Mouse (Mus musculus) thymus, postnatal 4 days (tissue): Measurements from ENCODE around the gene Acod1.

Experiments used
- DNase-seq: peaks from one replicate; pipeline ENCODE4 v3.0.0; 2021

Acod1 gene

DNA sequence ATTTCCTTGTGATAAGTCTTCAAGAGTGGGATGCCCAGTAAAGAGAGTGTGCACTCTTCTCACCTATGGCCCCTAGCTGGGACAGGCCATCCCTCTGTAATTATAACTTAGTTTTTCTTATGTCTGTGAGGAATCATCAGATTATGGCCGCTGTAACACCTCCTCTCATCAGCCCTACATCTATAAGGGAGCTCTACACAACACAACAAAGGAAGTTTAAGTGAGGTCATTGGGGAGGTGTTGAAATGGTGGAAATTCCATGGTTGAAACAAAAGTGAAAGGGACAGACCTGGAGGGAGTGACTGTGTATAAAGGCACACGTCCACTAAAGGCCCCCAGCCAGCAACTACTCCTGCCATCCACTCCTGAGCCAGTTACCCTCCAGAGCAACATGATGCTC, at the start of gene Acod1:
Gene Acod1 (plus strand): TSS at position 301 of the 400 bp plus-strand sequence.
- DNase-seq, result no peak

DNA sequence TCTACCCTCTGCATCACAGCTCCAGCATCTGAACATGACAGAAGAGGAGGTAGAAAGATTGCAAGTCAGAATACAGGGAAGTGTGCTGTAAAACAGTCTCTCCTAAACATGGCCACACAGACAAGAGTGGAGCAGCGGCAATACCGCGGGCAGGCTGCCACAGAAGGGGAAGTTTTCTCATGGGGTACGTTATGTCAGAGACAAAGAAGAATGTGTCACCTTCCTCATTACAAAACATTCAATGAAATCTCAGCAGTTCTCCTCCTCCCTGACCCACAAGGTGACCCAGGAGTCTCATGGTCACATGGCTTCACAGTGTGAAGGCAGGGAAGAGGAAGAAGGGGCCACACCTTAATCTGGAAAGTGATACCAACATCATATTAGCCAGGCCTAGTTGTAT, 39.0 kb upstream of the Acod1 start:
- DNase-seq, result no peak

DNA sequence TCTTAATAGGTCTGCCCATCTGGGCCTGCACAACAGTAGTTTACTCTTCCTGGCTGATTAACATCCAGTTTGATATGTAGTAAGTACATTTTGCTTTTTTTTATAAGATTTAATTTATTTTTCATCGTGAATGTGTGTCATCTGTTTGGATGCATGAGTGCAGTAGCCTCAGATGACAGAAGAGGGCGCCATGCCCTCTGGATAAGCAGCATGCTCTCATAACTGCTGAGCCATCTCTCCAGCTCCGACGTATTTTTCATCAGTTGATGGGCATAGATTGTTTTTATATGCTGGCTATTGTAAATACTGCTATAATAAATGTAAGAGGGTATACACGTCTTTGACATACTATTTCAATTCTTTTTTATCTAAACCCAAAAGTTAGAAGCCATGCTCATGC, 35.0 kb upstream of the Acod1 start:
- DNase-seq, result peak; percentile 64

DNA sequence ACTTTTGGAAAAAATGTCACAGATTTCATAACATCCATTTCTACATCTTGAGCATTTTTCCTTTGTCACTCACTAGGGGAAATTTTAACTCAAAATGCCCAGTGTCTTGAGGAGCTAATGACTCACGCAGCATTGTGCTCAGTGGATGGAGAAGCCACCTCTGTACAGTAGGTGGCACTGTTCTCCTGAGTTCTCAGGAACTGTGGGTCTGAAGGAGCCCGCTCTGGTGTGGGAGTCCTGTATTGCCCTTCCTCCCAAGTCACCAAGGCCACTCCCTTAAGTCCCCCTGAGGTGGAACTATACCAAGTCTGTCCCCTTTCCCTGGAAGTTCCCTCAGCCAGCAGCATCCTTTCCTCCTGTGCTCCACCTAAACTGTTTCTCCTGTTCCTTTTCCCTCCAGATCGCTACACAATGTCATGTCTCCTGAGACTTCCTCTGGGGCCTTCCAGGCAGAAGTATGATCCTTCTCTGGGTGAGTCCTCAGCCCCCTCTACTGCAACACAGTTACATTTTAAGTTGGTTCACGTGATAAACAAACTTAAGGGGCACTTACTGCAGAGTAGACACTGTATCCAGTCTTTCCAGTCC, 34.1 kb upstream of the Acod1 start:
- peak; percentile 72 for DNase-seq

- peak; percentile 13 for DNase-seq
These were observed 29.8 kb upstream of the Acod1 start for GRCm38 (mm10) chr14:103017009-103017408.

DNA sequence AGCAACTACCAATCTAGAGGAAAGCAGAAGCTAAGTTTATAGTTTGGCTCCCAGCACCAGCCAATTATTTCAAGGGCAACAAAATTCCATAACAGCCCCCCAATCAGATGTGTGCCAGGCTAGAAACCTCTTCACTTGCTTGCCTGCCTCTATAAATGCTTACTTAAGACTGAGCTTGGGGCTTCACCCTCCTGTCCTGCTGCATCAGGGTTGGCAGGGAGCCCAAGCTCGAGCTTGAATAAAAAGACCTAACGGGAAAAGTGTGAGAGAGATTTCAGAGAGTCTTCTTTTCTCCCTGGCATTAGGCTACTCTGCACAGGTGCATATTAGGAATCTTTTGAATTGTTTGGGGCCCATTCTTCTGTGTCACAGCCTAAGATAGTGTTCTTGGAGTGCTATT, 26.7 kb upstream of the Acod1 start:
- DNase-seq, result no peak

GRCm38 (mm10) chr14:103029203-103029602, 17.6 kb upstream of the Acod1 start:
- DNase-seq, result no peak

DNA sequence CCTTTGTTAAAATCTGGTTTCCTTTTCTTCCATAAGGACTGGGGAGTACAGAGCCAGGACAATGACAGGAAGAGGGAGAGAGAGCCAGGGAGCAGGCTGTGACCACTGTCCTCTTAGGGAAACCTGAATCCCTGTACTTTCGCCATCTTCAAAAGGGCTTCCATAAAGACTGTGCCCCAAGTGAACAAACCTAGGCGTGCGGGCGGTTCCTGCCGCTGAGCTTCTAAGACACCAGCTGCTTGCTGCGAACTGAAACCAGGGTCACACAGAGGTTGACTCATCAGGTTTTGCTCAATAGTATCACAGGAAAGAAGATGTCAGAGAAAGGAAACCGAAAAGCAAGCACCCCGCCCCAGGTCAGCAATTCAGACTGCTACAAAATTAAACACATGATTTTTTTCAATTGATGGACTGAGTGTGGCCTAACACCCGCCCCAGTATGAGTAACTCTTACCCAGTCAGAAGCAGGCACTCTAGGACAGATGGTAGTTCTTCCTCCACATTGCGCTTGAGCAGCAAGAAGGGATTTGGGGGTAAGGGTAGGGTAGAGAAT, 13.4 kb upstream of the Acod1 start:
- peak; percentile 54 for DNase-seq

DNA sequence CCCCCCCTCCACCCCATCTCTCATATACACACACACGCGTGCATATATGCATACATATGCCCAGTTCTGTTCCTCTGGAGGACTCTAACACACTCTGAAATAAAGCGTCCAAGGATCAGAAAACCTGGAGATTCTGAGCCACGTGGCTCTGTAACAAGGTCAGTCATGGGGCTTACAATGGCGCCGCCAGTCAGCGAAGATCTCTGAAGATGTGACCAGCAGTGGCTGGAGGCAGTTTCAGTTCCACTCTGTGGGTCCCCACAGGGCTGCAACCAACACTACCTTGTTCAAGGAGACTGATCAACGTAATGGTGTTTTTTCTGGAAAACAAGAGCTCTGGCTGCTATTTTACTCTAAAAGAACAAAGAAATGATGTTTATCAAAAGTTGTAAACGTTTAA, 12.7 kb upstream of the Acod1 start:
- no peak for DNase-seq

DNA sequence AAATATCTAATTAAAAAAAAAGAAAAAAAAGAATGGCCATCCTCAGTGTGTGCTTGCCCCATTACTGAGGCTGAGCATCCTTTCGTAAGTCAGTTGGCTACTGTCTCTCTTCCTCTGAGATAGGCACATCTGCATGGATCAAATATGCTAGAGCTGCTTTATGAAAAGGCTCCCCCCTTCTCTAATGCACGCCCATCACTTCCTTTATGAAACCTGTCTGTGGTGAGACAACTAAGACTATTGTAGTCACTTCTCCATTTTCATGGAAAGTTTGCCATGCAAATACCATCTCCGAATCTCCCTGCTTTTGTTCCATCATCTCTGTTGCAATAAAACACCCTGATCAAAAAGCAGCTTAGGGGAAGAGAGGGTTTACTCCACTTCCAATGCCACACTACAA, 9.8 kb upstream of the Acod1 start:
- DNase-seq, result no peak

DNA sequence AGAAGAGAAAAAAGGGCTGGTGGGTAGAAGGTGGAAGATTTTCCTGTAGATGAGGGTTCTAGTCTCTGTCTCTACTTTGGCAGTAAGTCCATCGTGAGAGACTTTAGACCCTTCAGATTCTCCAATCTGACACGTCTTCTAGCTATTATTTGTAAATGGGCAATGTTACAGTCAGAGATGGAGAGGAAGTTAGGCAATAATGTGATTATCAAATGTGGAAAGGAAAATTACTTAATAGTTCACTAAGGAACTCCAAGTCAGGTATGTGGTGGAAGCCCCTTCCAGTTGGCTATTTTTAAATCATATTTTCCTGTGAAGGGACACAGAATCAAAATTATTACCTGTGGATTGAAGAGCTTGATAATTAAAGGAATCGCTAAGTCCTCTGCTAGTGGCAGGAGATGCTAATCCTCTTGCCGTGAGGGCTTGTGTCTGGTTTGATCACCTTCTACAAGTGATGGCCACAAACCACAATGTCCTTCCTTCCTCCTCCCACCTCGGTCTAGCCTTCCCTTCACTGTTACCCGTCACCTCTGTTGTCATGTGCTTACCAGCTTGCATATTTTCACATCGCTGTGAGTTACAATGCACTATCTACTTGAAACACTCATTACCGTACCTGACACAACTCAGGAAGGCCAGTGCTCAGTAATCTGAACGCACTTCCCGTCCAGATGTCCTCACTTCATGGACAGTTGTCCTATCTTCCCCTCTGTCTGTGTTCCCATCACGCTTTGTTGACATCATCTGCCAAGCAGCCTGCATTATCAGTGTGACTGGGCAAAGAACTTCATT, 1.7 kb downstream of the Acod1 start:
- DNase-seq, result no peak

DNA sequence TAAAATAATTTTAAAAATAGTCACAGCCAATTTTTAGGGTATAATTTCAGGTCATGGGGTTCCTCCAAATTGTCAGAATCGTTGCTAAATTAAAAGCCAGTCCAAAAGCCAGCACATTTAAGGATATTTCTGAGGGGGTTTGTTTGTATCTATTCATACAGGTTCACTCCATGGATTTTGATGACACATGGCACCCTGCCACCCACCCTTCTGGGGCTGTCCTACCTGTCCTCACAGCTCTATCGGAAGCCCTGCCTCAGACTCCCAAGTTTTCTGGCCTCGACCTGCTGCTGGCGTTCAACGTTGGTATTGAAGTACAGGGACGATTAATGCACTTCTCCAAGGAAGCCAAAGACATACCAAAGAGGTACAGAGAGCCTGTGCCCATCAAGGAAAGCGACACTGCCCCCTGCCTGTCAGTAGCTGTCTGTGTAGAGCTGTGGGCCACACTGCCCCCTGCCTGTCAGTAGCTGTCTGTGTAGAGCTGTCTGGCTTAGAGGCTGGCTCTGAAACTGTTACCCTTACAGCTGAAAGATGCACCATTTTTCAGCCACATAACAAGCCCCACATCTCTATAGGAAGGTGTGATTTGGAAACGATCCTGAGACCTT, 4.5 kb downstream of the Acod1 start:
- peak; percentile 93 for DNase-seq

GRCm38 (mm10) chr14:103054731-103055130, 8.0 kb downstream of the Acod1 start:
- DNase-seq, result no peak

- DNase-seq, result no peak
These were observed 9.8 kb downstream of the Acod1 start for GRCm38 (mm10) chr14:103056601-103057000.

- DNase-seq, result no peak
These were observed 12.2 kb downstream of the Acod1 start for GRCm38 (mm10) chr14:103058998-103059397.

DNA sequence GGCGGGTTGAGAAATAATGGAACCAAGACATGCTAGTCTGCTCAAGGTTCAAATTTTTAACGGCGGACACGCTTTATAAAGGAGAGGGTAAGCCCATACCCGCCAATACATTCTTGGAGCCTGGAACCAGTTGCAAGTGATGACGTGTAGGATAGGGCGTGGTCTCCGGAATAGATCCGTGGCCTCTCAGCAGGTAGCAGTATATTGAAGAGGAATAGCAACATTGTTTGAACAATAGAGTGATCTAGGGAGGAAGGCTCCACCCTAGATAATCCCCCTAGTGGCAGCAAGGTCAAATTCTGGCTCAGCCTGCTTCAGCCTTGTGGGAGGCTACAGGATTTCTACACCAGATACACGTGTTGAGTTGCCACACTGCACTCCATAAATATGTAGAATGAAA, 12.7 kb downstream of the Acod1 start:
- no peak for DNase-seq

DNA sequence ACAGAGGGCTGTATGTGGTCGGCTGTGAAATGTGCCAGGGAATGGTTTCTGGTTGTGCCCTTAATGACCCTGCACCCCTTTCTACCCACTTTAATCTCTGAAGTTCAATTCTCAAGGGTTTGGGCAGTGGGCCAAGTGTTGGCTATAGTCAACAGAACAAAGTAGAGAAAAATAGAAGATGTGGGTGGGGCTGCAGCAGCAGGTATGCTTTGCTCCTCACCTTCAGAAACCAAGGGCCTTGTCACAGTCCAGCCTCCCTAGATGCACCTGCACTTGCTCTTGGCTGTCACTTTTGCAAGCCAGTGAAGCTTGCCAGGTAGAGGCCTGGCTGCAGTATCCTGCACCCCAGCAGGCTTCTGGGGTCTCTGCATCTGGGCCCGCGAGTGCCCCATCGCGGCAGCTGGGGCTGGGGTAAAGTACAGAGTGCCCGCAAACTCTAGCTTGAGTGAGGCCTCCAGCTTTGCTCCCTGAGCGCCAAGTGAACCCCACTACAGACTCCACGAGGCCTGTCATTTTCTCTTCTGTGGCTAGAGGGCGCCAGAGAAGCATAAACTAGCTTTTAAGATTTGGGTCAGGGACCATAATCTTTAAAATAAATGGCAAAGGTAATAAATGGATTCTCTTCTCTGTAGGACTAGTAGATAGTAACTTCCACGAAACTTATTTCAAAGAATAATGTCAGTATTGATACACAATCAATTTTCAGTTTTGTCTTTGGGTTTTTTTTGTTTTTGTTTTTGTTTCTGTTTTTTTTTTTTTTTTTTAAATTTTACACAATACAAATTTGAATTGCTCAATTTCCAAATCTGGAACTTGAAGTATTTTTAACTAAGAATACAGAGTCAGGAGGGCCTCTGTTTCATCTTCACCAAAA, 18.8 kb downstream of the Acod1 start:
- peak; percentile 90 for DNase-seq

GRCm38 (mm10) chr14:103069465-103069863, 22.7 kb downstream of the Acod1 start:
- peak; percentile 17 for DNase-seq

- DNase-seq, result peak; percentile 93
These were observed 23.3 kb downstream of the Acod1 start, which contains the start of gene Cln5 for GRCm38 (mm10) chr14:103069864-103070611. Gene Cln5 (plus strand): TSS chr14:103070216.

DNA sequence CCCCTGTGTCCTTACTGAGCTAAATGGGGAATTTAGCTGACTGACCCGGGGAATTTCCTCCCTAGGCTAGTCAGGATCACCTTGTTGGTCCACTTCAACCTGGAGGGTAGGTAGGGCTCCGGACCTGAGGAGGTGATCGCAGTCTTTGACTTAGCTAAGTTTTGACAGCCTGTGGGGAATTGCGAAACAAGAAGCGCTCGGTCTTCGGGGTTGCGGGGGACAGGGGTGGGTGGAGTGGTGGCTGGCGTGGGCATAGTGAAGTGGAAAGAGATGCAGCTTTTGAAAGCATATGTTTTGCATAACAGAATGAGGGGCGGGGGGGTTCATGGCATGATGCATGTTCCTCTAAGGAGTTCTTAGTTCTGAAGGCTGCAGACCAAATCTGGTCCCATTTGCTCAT, 24.0 kb downstream of the Acod1 start:
- DNase-seq, result peak; percentile 37

- DNase-seq, result no peak
These were observed 24.7 kb downstream of the Acod1 start for GRCm38 (mm10) chr14:103071471-103071870.

GRCm38 (mm10) chr14:103072731-103073130, 26.0 kb downstream of the Acod1 start:
- DNase-seq, result no peak
